Mouse (Mus musculus) thymus, adult 2 months (tissue): ENCODE measurements at regions not wholly inside any gene's neighbourhood (a gene's known extent, or its start where the extent isn't known, plus 50 kb on each side); places are given as distances from the start of the nearest gene placed in this dataset.

Experiments used
- CTCF ChIP-seq: fragments of 200-500 bp; IDR thresholded peaks from 2 replicates; pipeline ENCODE4 v1.5.1; 2012; ENCODE audit warnings: mild to moderate bottlenecking, control low read depth, low read length, moderate library complexity, borderline replicate concordance; ENCODE audit not compliant: control insufficient read depth, poor library complexity, insufficient read depth; ENCODE audit errors: extremely low read depth
- POLR2A ChIP-seq: fragments of 200-500 bp; IDR thresholded peaks from 2 replicates; pipeline ENCODE4 v1.6.1; 2012; ENCODE audit warnings: mild to moderate bottlenecking, low read length, control low read depth, moderate library complexity; ENCODE audit not compliant: control insufficient read depth, poor library complexity, insufficient read depth; ENCODE audit errors: extremely low read depth

DNA sequence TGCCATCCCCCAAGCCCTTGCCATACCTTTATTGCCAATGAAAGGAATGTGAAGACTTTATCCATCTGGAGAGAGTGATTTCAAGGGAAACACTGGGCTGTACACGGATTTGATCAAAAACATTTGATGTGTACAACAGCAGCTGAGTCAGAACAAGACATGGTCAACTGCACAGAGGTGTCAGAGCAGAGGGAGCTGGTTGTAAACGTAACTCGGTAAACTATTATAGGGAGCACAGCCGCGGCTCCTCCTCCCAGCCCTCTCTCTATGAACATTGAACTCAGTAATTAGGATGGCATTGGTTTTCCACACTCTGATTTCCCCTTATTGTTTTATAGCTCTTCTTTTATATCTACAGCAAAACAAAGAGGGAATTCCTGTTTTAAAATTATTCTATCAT, 750.8 kb upstream of the Intu start:
- no peak for TF ChIP-seq POLR2A
- TF ChIP-seq CTCF: no peak
